Mouse (Mus musculus): Measurements from ENCODE around the gene Rai1.

DNA sequence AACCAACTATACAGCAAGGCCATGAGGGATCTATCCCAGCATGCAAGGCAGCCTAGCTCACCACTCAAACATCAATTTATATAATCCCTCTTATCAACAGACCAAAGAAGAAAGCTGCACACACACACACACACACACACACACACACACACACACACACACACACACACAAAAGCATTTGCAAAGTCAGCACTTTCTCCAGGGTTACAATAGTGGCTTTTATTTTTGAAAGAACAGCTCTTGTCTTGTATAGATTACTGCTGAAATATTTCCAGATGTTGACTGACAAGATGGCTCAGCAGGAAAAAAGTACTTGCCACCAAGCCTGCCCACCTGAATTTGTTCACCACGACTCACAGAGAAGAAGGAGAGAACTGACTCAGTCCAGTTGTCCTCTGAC, 39.5 kb upstream of the Rai1 start:
- TF ChIP-seq ZC3H11A (IDR thresholded peaks at IDR 0.05; ENCODE audit: borderline replicate concordance, low read depth, low read length) = no peak
- peak; percentile 77 for TF ChIP-seq MAFK (IDR thresholded peaks at IDR 0.05; ENCODE audit: insufficient read depth, low read depth, low read length)
- TF ChIP-seq CHD2 (IDR thresholded peaks at IDR 0.05; ENCODE audit: low read depth, low read length) = no peak
- no peak for TF ChIP-seq HCFC1 (IDR thresholded peaks at IDR 0.05; ENCODE audit: borderline replicate concordance, insufficient read depth, low read length)

All from ES-E14 (cell line).